Mouse (Mus musculus) hindbrain, postnatal 0 days (tissue): ENCODE data around the gene Kcnk13. TPM values are rescaled to one million over a fixed set of nuclear protein-coding genes. Genes with fewer than 3 reads are reported as not detected.

Experiments used
- ATAC-seq: fragments of 200-750 bp; cut with Nextera tagmentation; 2 replicates; pipeline ENCODE4 v1.8.0; 2017; ENCODE audit warnings: mild to moderate bottlenecking, moderate TSS enrichment, moderate library complexity
- DNase-seq: peaks from one replicate; pipeline ENCODE4 v3.0.0-alpha.2; 2015; ENCODE audit warnings: low spot score
- H3K27ac ChIP-seq: fragments of 300-500 bp; sonication (generic); 2 replicates; pipeline ENCODE4 v1.5.1; 2014; ENCODE audit warnings: mild to moderate bottlenecking
- H3K27me3 ChIP-seq: fragments of 300-500 bp; sonication (generic); 2 replicates; pipeline ENCODE4 v1.6.1; 2014; ENCODE audit warnings: low read length, mixed read lengths; ENCODE audit not compliant: insufficient read depth
- H3K36me3 ChIP-seq: fragments of 300-500 bp; sonication (generic); 2 replicates; pipeline ENCODE4 v1.6.1; 2014; ENCODE audit warnings: low read length, mixed read lengths; ENCODE audit not compliant: insufficient read depth
- H3K4me1 ChIP-seq: fragments of 300-500 bp; sonication (generic); 2 replicates; pipeline ENCODE4 v1.6.1; 2014; ENCODE audit warnings: antibody characterized with exemption, low read length, mixed read lengths; ENCODE audit not compliant: insufficient read depth
- H3K4me2 ChIP-seq: fragments of 300-500 bp; sonication (generic); 2 replicates; pipeline ENCODE4 v1.6.1; 2014; ENCODE audit warnings: low read depth, mild to moderate bottlenecking, low read length, moderate library complexity, mixed read lengths
- H3K4me3 ChIP-seq: fragments of 300-500 bp; sonication (generic); 2 replicates; pipeline ENCODE4 v1.5.1; 2014; ENCODE audit warnings: low read length
- H3K9ac ChIP-seq: fragments of 300-500 bp; sonication (generic); replicated peaks from 2 replicates; pipeline ENCODE4 v1.6.1; 2014; ENCODE audit warnings: mild to moderate bottlenecking, low read length, moderate library complexity, mixed read lengths
- H3K9me3 ChIP-seq: fragments of 300-500 bp; sonication (generic); 2 replicates; pipeline ENCODE4 v1.6.1; 2016; ENCODE audit warnings: low read length, mixed read lengths
- CTCF ChIP-seq: IDR thresholded peaks from 2 replicates; pipeline ENCODE4 v1.5.1; 2016; ENCODE audit warnings: antibody characterized with exemption, control low read depth, low read depth
- WGBS: fragments of 180-500 bp; shearing (Covaris S2); extraction: QIAGEN DNeasy Blood & Tissue Kit; methylation state at CpG from one replicate; pipeline ENCODE4 v1.1.7; 2014; 5-methylcytosine and 5-hydroxymethylcytosine counted together
- polyA plus RNA-seq: library from polyadenylated mRNA; unstranded; fragments of >200 nt; fragmentation: Nextera tagmentation; extraction: Ambion mirVana; gene quantifications from 2 replicates; pipeline ENCODE4 v1.2.1, GENCODE M21; 2015
- total RNA-seq: library from RNA; depleted of rRNA; stranded (reverse); fragments of >200 nt; gene quantifications from 2 replicates; pipeline ENCODE4 v1.2.3, GENCODE M21; 2014

The Kcnk13 gene
- total and polyA plus RNA-seq, 2 experiments from 2014 or later, result 1.8 to 1.9 TPM

DNA sequence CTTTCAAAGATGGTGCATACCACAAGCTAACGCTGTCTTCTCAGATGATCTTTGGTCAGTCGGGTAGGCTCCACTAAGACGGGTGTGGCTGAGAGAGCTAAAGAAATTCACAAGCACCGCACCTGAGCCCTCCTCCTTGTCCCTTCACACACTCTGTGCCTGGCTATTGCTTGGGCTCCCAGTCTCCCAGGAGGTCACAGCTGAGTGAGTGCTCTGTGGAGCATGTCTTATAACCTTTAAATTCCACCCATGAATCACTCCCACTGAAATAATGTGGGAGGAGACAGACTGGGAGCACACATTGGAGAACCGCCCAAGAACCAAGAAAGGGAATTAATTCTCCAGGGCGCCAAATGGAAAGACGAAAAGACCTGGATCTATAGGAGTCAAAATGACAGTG lies 23.6 kb upstream of the Kcnk13 start:
- no peak overlapping the region for H3K27ac ChIP-seq
- no peaks in the 10 kb centered on the region for H3K4me1 ChIP-seq
- no peaks in the 10 kb centered on the region for H3K9me3 ChIP-seq
- DNase-seq (no peak), ATAC-seq (no peak)
- WGBS, result 87% methylated on average over 7 of the region's 7 CpGs
- no peak overlapping the region for H3K4me2 ChIP-seq
- peaks cover 11% of the 10 kb centered on the region for H3K36me3 ChIP-seq
- H3K4me3 ChIP-seq, result no peak overlapping the region
- no peak overlapping the region for H3K9ac ChIP-seq
- TF ChIP-seq CTCF, result no peak
- H3K27me3 ChIP-seq, result no peaks in the 10 kb centered on the region

DNA sequence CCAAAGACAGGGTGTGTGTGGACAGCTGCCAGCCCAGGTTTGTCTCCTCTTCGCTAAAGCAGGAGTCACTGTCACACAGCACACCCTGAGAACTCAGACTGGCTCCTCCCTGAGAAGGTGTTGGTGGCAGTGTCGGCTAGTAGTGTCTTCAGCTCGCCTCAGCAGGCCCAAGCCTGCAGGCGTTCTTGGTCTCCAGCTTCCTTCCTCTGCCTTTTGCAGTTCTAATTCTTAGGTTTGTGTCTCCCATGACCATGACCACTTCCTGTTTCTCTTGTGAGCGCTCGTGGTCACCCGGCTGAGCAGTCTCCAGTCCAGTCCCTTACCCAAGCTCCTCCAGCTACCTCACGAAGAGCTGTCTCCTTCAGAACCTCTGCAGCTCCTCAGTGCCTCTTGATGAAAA lies 21.9 kb upstream of the Kcnk13 start:
- no peak overlapping the region for H3K4me3 ChIP-seq
- WGBS, result 86% methylated on average over 8 of the region's 8 CpGs
- no peak for TF ChIP-seq CTCF

DNA sequence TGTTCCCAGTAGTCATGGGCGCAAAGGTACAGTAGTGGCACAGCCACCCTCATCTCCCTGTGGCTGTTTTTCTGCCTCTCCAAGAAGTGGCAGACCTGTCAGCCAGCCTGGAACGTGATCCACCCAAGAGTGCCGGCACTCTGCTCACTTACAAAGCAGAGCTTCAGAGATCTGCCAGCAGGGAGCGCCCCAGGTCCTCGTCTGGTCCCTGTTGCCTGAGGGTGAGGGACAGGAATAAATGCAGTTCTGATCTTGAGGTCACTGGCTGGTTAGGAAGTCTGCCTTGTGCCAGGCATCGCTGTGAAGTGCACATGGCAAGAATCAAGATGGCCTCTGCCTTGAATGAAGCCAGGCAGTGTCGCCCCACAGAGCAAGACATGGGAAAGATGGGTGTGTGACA lies 11.4 kb upstream of the Kcnk13 start:
- no peak overlapping the region for H3K4me2 ChIP-seq
- ATAC-seq (peak; percentile 63; the same call in 1 of the 2 replicates), DNase-seq (peak; percentile 75)
- no peaks in the 10 kb centered on the region for H3K9me3 ChIP-seq
- H3K36me3 ChIP-seq, result peaks cover 4% of the 10 kb centered on the region; the same call in 1 of the 2 replicates
- no peak overlapping the region for H3K27ac ChIP-seq
- no peaks in the 10 kb centered on the region; the same call in 1 of the 2 replicates for H3K4me1 ChIP-seq
- no peak overlapping the region for H3K4me3 ChIP-seq
- WGBS, result 57% methylated on average over 7 of the region's 7 CpGs
- no peaks in the 10 kb centered on the region for H3K27me3 ChIP-seq
- no peak overlapping the region for H3K9ac ChIP-seq
- peak; percentile 76 for TF ChIP-seq CTCF

More for the DNA sequence above, 21.9 kb upstream of the Kcnk13 start:
- Histone ChIP-seq H3K27me3 (no peaks in the 10 kb centered on the region), H3K9ac (no peak overlapping the region), H3K27ac (no peak overlapping the region), H3K4me2 (no peak overlapping the region), H3K4me1 (no peaks in the 10 kb centered on the region), H3K9me3 (no peaks in the 10 kb centered on the region), H3K36me3 (no peaks in the 10 kb centered on the region)
- ATAC-seq, result no peak
- no peak for DNase-seq

DNA sequence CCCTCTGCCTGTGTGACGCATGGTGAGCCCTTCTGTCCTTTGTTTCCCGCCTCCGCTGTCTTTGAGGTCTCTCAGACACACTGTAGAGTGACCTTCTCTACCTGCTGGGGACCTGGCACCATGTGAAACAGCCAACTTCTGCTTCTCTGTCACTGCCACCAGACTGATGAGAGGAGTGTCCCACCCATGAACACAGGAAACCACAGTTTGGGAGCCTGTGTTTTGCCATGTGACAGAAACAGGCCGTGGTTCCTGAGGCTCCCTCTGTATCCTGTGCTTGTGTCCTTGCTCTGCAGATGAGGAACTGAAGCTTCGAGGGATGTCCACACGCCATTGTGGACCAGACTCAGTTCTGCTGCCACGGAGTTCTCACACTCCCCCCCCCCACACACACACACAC lies 7.9 kb upstream of the Kcnk13 start:
- Histone ChIP-seq H3K27me3 (no peaks in the 10 kb centered on the region), H3K9ac (no peak overlapping the region), H3K27ac (no peak overlapping the region), H3K4me2 (no peak overlapping the region), H3K4me3 (no peak overlapping the region), H3K36me3 (no peaks in the 10 kb centered on the region; the same call in 1 of the 2 replicates), H3K9me3 (no peaks in the 10 kb centered on the region), H3K4me1 (peaks cover 9% of the 10 kb centered on the region)
- ATAC-seq (no peak), DNase-seq (no peak)
- WGBS, result 79% methylated on average over 7 of the region's 7 CpGs
- no peak for TF ChIP-seq CTCF

DNA sequence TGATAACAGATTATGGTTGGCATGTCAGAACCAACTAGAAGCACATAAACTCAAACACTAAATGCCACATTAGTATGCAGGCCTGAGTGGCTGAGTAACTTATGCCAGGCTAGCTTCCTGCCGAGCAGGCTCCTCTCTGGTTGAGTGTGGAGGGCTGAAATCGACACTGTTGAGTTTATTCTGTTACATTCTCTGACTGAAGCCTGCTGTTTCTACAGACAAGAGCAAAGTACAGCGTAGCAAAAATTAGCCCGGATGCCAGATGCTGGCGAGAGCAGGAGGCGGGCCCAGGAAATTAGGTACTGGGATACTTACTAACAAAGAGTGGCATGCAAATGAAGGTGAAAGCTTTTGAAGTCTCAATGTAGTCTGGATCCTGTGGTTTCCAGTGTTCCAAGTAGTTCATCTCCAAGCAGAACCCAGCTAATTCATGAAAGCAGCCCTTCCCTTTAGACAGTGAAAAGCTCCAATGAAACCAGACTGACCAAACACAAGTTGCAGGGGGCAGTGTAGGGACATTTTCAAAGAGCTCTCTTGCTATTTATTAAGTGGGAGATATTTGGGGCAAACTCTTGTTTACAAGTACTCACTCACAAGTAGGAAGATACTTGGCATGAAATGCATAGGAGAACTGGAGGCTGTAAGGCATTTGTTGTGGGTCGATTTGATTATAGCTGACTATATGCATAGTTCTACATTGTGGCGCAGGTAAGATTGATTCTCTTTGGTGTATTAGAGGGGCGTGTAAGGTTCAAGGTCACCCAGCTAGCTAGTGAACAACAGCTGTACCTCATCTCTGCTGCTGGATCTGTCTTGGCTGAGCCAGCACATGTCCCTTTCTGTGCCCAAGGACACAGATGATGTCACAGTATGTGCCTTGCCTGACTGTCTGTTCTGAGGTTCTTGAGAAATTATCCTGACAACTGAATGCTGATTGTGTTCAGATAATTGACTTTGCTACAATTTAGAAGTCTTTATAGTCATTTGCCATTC lies 5.9 kb upstream of the Kcnk13 start:
- Histone ChIP-seq H3K9me3 (no peaks in the 10 kb centered on the region), H3K4me2 (no peak overlapping the region), H3K4me3 (no peak overlapping the region), H3K27ac (peak overlapping the region; percentile 34; the same call in 1 of the 2 replicates), H3K4me1 (peaks cover 9% of the 10 kb centered on the region), H3K9ac (no peak overlapping the region), H3K36me3 (no peaks in the 10 kb centered on the region), H3K27me3 (0 out of 2 replicates have a peak, but pooled peaks cover 4% of the 10 kb centered on the region)
- WGBS, result 44% methylated on average over 9 of the region's 9 CpGs
- peak; percentile 43 for ATAC-seq
- peak; percentile 35 for DNase-seq
- no peak for TF ChIP-seq CTCF

DNA sequence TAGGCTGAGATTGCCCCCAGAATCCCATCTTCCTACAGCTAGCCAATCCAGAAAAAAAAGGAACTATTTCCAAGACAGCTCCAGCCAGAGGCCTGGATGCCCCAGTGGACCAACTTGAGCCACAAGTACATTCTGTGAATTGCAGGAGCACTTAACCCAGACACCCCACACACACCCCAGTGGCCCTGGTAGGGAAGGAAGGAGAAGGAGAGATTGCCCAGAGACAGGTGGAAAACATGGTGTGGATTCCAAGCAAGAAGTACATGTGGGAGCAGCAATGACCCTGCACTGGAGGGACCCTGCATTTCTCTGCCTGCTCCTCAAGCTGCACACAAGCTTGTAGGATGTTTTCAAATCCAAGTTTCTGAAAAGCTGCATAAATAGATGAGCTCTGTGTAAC lies 5.0 kb upstream of the Kcnk13 start:
- ATAC-seq, result no peak
- Histone ChIP-seq H3K4me3 (no peak overlapping the region), H3K27me3 (peaks cover 6% of the 10 kb centered on the region; the same call in 1 of the 2 replicates), H3K27ac (no peak overlapping the region), H3K36me3 (no peaks in the 10 kb centered on the region), H3K4me1 (peaks cover 9% of the 10 kb centered on the region), H3K4me2 (no peak overlapping the region), H3K9me3 (no peaks in the 10 kb centered on the region), H3K9ac (no peak overlapping the region)
- no peak for TF ChIP-seq CTCF
- no peak for DNase-seq

DNA sequence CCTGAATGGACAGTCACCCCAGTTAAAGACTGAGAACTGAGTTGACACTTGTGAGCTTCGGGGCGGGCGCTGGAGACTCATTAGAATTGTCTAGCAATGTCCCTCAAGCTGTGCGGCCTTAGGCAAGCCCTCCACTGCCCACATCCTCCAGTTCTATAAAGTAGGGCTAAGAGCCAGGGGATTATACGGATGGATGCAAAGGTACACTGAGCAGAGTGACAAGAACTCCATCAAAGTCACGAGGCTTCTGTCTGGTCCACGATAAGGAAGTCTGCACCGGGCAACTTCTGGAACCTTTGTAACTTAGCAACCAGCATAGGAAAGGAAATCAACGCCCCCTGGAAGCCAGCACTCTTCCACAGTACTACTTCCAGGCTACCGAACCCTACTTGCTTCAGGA lies 4.4 kb upstream of the Kcnk13 start:
- peak; percentile 60 for ATAC-seq
- peak; percentile 37 for DNase-seq
- WGBS, result 20% methylated on average over 10 of the region's 10 CpGs

More for the DNA sequence above, 4.4 kb upstream of the Kcnk13 start:
- Histone ChIP-seq H3K4me2 (no peak overlapping the region), H3K9ac (no peak overlapping the region), H3K27ac (no peak overlapping the region), H3K4me3 (no peak overlapping the region), H3K4me1 (peaks cover 9% of the 10 kb centered on the region), H3K36me3 (no peaks in the 10 kb centered on the region), H3K27me3 (peaks cover 11% of the 10 kb centered on the region; the same call in 1 of the 2 replicates), H3K9me3 (no peaks in the 10 kb centered on the region)
- no peak for TF ChIP-seq CTCF
